Comparison of ENCODE assay signal across 8 mouse cellular contexts in the genomic region with DNA sequence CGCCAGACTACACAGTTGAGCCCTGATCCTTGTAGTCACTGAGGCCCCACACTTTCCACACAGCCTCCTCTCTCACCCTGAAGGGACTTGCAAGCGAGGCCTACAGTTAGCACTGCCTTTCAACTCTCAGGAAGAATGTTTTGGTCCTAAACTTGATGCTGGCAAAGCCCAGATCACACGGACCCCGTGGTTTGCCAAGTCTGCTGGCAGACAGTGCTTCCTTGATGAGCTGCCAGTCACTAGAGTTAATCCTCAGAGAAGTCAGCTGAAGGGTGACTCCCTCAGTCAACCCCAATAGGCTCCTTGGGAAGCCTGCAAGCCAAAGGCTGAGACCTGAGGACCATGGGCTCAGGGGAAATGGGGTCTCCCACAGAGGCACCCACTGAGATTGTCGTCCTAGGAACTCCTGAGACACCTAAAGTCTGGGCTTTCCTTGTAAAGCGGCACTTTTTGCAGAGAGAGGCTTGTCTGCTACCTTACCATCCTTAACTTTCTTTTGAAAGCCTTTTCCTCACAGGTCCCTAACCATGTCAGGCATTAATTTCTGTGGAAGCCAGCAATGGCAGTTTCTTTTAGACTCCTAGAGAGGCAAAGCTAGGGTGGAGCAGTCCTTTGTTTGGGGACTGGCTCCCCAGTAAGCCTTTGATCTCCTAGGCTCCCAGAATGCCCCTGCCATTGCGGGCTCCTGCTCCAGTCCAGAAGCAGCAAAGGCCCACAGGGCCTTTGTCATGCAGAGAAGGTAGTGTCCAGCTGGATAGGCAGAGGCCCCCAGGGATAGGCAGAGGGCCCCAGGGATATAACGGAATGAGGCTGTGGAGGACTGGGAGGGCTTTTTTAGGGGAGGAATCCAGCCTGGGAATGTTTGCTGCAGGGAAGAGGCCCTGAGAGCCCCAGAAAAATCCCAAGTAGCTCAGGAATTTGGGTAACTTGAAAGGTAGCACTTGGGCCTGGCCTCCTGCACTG. TPM values are rescaled to one million over a fixed set of nuclear protein-coding genes. Genes with fewer than 3 reads are reported as not detected.
DNase-seq lines count a peak whose midpoint lies in the region; ATAC-seq lines count a peak whose summit lies in the region.

No protein-coding gene starts in this region.

- peaks cover 17% of the 10 kb centered on the region for H3K36me3 ChIP-seq in embryonic facial prominence, embryonic 13.5 days
- no peaks in the 10 kb centered on the region for H3K36me3 ChIP-seq in midbrain, embryonic 11.5 days (ENCODE audit: control insufficient read depth, insufficient read depth, low read length)

- no peak overlapping the region for H3K9ac ChIP-seq in embryonic facial prominence, embryonic 13.5 days
- H3K9ac ChIP-seq in midbrain, embryonic 11.5 days (ENCODE audit: low read length): peak overlapping the region; percentile 7

- intact Hi-C loops in heart, postnatal 10 days (cut with DNase I): no loop called here

- ATAC-seq in embryonic facial prominence, embryonic 13.5 days (ENCODE audit: insufficient number of reproducible peaks, insufficient read depth, low FRiP score, low TSS enrichment, low read depth): no peak
- ATAC-seq in midbrain, embryonic 11.5 days (ENCODE audit: low FRiP score): peak; percentile 97

- 36% methylated on average over 8 of the region's 8 CpGs for WGBS in embryonic facial prominence, embryonic 13.5 days
- WGBS in midbrain, embryonic 11.5 days: 15% methylated on average over 8 of the region's 8 CpGs

- peak overlapping the region; percentile 82 for H3K27ac ChIP-seq in embryonic facial prominence, embryonic 13.5 days
- peak overlapping the region; percentile 94 for H3K27ac ChIP-seq in midbrain, embryonic 11.5 days (ENCODE audit: low read depth, low read length)

- peak; percentile 21 for DNase-seq in ovary, postnatal 36 days (ENCODE audit: low spot score)
- DNase-seq in ovary, adult 18-20 months (ENCODE audit: low spot score): no peak
- peak; percentile 39 to 46 for DNase-seq in heart, postnatal 10 days
- peak; percentile 96 for DNase-seq in midbrain, embryonic 11.5 days (ENCODE audit: low spot score, missing footprints)
- no peak for DNase-seq in testis, postnatal 14 days (ENCODE audit: low spot score)
- no peak for DNase-seq in cerebellum, adult 11-12 months
- no peak for DNase-seq in spleen, adult 12 weeks (ENCODE audit: low spot score)

- no peaks in the 10 kb centered on the region for H3K27me3 ChIP-seq in embryonic facial prominence, embryonic 13.5 days
- no peaks in the 10 kb centered on the region for H3K27me3 ChIP-seq in midbrain, embryonic 11.5 days (ENCODE audit: control insufficient read depth, insufficient read depth, low read length)

- H3K9me3 ChIP-seq in embryonic facial prominence, embryonic 13.5 days: no peaks in the 10 kb centered on the region
- no peaks in the 10 kb centered on the region for H3K9me3 ChIP-seq in midbrain, embryonic 11.5 days (ENCODE audit: control insufficient read depth, low read length)

- no peak overlapping the region for H3K4me2 ChIP-seq in embryonic facial prominence, embryonic 13.5 days
- no peak overlapping the region; the same call in 1 of the 2 replicates for H3K4me2 ChIP-seq in midbrain, embryonic 11.5 days

- peaks cover 17% of the 10 kb centered on the region for H3K4me1 ChIP-seq in embryonic facial prominence, embryonic 13.5 days
- H3K4me1 ChIP-seq in midbrain, embryonic 11.5 days (ENCODE audit: control insufficient read depth, insufficient read depth, low read length): peaks cover 20% of the 10 kb centered on the region

- H3K4me3 ChIP-seq in embryonic facial prominence, embryonic 13.5 days: no peak overlapping the region
- H3K4me3 ChIP-seq in midbrain, embryonic 11.5 days (ENCODE audit: low read depth, low read length): no peak overlapping the region

RNA-seq across cellular contexts. Expression of a gene that starts 44.4 kb away (rescaled TPM):
- polyA plus RNA-seq in embryonic facial prominence, embryonic 13.5 days (2015; fragmentation: Nextera tagmentation; extraction: Ambion mirVana): 8.8 and 10.2 TPM in 2 replicates
- total RNA-seq in heart, postnatal 10 days (2021): 10 to 100 TPM; 13.5 to 14.5 TPM
- polyA plus RNA-seq in midbrain, embryonic 11.5 days (2014; fragmentation: Nextera tagmentation; extraction: Ambion mirVana): 23.9 and 24.6 TPM in 2 replicates

Comparison
In these comparisons a context has a peak if more than half of its experiments do, and no peak if none do; other contexts are left out.
1. DNase-seq: peak in ovary, postnatal 36 days (single experiment), heart, postnatal 10 days (2 of 2) and midbrain, embryonic 11.5 days (single experiment); none in ovary, adult 18-20 months (single experiment), testis, postnatal 14 days (single experiment), cerebellum, adult 11-12 months (single experiment) and spleen, adult 12 weeks (single experiment).